Mouse (Mus musculus) embryo, embryonic 10 days (tissue): ENCODE data around the gene Dnlz.
A peak's percentile ranks its signal among the peaks of the same experiment; 100 is the strongest.
"Not testable (repeated sequence)": the region's sequence is repeated elsewhere in the genome, so short reads cannot be mapped to it uniquely, and the experiment has no call there.

ENCODE experiments used
- DNase-seq: peaks from one replicate; pipeline ENCODE4 v3.0.0-alpha.2; 2015; ENCODE audit warnings: low spot score

Dnlz gene

DNA sequence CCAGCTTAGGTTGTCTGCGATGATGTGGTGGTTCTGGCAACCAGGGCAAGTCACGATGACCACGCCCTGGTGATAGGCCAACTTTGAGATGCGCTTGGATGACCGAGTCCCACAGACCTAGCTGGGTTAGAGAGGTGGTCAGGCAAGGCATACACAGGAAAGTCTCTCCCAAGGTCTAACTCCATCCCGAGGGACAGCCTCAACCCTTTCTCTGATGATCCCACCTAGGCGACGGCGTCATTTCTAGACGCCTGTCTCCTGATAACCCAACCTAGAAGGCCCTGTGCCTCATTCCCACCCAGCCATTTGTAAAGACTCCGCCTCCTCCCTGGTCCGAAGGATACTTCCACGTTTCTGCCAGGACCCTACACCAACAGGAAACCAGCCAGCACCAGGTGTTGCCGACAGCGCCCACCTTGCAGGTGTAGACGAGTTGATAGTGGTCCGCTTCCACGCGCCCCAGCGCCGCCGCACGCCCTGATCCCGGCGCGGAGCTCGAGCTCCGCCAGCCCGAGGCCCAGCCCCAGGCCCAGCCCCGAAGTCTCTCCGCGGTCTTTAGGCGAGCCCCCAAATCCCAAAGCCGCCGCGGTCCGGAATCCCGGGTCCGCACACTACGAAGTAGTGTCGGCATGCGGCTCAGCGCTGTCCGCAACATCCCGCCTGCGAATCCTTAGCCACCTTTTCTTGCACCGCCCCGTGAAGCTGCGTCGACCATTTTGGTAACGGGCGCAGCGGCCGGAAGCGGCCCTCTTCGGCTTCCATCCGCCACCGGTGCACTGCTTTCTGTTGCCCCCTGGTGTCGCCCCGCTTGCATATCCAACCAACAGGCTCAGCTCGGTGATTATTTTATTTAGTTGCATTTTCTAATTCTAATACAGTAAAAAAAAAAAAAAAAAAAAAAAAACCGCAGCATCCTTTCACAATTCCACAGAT, at the start of gene Dnlz:
Dnlz (minus strand) TSS at position 753 of the 933 bp plus-strand sequence.
- peak; percentile 96 for DNase-seq

DNA sequence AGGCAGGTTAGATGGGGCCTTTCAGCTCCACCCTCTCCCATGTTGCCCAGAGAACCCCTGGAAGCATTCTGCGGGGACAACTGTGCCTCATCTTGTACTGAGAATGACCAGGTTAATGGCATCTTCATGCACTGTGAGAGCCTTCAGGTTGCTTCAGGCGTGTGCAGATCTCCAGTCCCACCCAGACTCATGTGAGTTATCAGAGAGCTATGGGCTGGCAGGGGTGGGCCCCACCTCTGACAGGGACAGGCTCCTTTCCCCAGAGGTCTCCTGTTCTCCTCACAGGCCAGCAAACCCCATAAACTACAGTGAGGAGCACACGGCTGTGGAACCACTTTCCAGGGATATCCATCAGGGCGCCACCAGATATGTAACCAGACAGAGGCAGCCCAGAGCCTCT, 49.1 kb upstream of the Dnlz start:
- DNase-seq, result no peak

DNA sequence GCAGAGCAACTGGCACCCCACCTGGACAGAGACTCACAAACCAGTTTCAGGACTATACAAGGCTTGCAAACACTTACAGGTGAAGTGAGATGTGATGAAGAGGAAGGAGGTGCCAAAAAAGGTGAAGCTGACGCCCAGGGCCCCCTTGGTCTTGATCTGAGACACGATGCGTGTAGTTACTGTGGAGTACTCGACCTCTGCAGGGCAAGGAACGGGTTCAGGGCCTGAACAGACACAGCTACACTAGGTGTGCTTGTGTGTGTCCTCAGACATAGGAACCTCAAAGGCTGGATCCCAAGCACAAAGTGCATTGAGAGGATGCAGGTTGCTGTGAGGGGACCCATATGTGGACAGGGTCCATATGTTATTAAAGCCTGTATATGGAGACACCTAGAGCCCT, 48.4 kb upstream of the Dnlz start:
- DNase-seq, result no peak

DNA sequence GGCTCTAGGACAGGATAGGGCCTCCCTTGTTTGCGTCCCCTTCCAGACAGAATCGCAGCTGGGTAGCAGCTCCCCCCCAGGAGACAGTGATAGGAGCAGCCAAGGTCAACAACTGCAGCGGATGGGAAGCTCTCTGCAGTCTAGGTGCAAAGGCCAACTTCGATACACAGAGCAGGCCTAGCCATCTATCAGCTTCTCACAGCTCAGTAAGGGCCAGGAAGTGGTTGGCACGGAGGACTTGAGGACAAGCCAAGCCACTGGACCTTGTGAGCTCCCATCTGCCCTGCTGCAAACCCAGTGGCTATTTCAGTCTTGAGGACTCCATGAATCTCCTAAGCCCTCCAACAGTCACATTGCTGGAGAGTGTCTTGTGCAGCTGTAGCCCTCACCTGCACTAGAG, 47.7 kb upstream of the Dnlz start:
- no peak for DNase-seq

DNA sequence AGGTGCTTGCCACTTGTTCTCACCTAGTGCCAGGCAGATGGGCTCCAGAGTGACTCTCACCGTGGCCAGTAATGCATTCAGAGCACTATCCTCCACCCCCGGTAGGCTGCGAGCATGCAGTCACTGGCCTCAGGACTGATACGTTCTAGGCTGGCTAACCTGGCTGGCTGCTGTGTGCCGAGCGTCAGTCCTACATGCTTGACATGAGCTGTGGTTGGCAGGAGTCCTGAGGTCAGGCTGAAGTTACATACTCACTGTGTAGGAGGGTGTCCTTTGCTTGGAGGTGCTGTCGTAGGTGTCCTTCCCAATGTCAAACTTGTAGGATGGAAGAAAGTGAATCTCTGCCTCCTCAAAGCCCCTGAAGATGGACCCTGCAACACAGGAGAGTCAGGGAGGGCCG, 47.1 kb upstream of the Dnlz start:
- no peak for DNase-seq

DNA sequence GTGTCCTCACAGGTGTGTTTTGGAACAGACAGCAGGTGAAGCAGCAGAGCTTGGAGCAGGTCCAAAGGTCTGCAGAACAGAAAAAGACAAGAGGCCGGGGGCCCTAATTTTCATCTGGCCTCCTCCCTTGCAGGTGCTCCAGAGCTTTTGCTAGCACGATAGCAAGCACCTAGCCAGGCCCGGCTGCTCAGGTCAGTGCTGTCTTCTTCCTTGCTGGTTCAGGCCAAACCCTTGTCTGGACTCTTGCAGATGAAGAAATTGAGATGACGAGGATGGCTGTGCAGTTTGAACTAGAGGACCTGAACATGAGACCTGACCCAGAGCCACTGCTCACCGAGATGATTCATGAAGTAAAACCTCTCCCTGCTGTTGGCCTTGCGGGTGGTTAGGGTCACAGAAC, 39.7 kb upstream of the Dnlz start:
- no peak for DNase-seq

DNA sequence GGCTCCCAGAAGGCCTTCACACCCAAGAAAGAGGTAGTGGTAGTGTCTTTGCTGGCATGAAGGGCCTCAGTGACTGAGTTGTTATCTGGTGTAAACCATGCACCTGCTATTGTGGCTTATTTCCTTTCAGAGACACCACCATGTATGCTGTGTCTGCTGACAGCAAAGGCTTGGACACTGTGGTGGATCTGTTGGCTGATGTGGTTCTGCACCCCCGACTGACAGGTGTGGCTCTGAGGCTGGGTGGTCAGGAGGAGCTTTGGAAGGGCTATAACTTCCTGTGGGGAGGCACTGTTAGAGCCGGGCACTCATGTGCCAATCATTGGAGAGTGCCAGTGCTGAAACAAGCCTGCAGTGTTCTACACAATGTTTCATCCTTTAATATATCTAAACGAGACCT, 39.0 kb upstream of the Dnlz start:
- DNase-seq, result no peak

DNA sequence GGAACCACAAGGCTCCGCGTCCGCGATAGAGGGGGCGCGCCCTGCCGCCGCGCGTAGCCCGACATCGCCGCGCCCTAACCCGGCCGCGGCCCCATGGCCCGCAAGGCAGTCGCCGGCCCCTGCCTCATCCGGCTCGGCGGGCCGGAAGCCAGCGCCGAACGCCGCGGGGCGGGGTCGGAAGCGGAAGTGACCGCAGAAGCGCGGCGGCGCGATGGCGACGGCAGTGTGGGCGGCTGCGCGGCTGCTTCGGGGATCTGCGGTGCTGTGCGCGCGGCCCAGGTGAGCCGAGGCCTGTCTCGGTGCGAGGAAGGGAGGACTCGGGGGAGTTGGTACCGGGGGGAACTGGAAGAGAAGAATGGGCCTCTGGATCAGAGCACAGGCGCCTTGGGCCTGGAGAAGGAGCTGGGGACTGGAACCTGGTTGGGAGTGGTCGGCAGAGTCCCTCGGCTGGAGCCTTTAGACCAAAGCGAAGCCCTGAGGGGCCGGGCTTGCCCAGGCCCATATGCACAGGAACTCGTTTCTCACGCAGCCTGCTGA, 37.3 kb upstream of the Dnlz start, which contains the start of the genes Entr1 and Pmpca:
Entr1 (minus strand) TSS at position 163 of the 537 bp plus-strand sequence.
Pmpca (plus strand) TSS at position 186 of the 537 bp plus-strand sequence.
- peak; percentile 91 for DNase-seq

DNA sequence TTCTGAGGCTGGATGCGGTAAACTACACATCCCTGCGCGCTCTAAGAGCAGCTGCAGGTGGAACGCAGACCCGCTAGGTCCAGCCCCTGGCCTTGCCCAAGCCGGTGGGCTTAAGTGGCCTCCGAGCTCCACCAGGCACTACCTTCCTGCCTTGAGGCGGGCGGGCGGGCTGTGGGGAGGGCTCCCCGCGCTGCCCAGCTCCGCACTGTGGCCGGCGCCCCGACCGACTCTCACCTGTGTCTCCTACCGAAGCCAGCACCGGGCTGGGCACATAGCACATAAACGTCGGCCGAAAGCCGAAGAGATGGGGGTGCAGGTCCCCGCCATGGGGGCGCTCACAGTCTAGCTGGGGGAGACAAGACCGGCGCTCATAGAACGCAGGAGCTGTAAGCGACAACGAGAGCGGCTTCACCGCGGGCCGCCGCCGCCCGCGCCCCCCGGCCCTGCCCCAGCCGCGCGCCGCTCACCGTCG, 36.8 kb upstream of the Dnlz start:
- DNase-seq, result peak; percentile 12

DNA sequence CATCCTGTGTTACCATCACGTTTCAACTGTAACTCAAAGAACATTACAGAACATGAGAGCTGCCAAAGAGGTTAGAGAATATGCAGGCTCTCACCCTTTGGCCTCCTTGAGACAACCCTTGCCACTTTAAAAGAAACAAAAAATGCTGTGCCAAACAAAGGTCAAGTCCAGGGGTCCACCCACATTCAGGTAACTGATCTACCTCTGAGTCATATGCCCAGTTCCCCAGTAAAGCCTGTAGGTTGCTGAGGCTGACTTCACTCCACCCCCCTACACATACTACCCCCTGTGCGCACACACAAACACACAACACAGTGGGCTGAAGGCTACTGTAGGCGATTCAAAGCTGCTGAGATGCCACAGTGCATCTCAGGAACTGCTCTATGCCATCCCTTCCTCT, 35.8 kb upstream of the Dnlz start:
- no peak for DNase-seq

DNA sequence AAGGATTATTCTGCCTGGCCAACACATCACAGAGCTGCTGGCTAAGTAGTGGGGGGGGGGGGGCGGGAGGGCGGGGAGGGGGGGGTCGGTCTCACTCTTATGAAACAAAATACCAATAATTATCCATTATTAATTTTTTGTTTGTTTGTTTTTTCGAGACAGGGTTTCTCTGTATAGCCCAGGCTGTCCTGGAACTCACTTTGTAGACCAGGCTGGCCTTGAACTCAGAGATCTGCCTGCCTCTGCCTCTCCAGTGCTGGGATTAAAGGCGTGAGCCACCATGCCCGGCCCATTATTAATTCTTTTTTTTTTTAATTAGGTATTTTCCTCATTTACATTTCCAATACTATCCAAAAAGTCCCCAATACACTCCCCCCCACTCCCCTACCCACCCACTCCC, 29.0 kb upstream of the Dnlz start:
- DNase-seq, result not testable (repeated sequence)

DNA sequence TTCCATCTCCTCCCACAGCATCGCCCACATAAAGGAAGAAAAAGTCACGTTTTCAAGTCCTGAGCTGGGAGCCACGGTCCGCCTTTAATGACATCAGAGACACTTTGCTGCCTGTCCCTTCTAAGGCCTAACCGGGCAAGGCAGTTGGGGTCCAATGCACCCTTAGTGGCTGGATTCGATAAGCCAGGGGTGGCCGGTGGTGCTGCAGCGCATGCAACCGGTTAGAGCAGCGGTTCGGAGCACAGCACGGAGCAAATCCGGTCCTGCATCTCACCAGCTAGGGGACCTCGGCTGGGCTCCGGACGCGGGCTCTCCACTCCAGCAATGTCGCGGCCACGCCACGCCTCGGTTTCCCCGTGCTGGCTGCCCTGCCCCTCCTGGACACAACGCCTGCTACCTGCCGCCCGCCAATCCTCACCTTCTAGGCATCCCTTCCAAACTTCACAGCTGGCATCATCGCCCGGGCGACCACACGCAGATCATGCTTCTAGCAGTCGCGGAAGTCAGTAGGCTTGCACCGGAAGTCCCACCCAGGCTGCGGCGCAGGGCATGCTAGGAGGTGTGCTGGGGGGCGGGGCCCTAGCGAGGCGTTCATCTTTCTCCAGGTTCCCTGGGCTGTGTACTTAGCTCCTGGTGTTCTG, 28.3 kb upstream of the Dnlz start, which contains the start of gene Snapc4:
Snapc4 (minus strand) TSS at position 523 of the 641 bp plus-strand sequence.
- peak; percentile 91 for DNase-seq

DNA sequence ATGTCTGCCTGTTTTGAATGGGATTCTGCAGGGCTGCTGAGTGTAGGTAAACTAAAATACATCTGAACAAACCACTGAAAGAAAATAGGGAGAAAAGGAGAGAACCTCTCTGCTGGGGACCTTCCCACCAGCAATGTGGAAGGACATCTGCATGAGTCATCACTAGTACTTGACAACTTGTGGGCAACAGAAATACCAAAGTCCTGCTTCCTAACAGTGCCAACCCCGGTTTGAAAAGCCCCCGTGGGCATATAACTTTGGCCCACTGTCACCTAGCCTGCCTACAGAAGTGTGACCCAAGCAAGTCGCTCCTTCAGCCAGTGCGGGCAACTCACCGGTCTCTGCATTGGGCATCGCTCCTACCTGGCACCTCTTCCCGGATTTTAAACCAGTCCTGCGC, 20.5 kb upstream of the Dnlz start:
- DNase-seq, result no peak

DNA sequence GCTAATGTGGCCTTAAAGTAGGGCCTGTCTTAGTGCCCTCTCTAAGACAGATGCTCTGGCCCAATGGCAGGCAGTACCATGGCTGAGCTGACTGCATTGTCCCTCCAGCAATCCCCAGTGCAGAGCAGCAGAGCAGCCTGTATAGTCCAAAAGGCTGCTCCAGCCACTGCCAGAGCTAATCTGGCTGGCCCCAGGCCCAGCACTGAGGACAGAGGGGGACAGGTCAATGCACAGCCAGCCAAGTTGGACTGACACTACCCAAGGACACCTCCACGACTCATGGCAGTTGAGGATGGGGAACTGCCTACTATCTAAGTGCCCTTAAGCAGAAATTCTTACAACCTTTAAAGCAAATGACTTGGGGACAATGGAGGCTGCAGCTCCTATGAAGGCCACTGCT, 16.7 kb upstream of the Dnlz start:
- DNase-seq, result no peak

DNA sequence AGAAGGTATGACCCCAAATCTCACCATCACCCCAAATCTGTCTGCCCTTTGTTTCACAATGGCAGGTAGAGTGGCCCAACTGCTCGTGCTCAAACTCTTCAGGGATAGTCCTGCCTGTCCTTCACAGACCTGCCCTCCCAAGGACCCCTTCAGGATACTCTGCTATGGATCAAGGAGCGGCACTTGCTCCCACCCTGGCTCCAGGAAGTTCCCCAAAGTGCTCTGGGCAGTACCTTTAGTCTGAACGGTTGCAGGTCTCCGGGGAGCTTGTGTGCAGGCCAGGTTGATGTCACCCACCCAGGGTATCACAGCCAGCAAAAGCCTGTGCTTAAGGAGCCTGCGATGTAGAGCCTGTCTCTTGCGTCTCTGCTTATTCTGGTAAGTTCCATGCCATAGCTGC, 16.0 kb upstream of the Dnlz start:
- no peak for DNase-seq

DNA sequence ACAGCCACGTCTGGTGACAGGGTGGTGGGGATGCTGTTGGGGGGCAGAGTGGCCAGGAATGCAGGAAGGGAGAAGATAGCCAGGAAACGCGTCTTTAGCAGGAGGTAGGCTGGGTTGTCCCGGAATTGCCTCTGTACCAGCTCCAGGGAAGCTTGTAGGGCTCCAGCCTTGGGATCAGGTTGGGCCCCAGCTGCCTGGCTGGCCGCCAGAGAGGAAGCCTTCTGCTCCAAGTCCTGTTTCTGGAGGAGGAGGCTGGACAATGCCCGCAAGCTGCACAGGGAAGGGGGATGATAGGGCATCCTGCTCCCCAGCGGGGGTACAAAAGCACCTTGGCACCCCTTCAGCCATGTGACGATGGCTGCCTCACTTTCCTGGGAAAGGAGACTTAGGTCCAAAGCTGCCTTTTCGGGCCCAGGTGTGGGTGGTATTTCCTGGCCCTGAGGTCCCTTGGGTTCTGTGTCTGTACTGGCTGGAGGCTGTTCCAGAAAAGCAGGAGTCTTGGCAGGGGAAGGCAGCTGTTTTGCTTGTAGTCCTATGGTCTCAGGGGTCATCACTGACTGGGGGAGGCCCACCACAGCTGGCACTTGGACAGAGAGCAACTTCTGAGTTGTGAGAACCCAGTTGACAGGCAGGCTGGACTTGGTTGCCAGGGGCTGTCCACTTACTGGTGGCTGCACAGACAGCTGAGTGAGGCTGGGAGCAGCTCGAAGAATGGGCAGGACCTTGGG, 13.0 kb upstream of the Dnlz start:
- DNase-seq, result no peak

DNA sequence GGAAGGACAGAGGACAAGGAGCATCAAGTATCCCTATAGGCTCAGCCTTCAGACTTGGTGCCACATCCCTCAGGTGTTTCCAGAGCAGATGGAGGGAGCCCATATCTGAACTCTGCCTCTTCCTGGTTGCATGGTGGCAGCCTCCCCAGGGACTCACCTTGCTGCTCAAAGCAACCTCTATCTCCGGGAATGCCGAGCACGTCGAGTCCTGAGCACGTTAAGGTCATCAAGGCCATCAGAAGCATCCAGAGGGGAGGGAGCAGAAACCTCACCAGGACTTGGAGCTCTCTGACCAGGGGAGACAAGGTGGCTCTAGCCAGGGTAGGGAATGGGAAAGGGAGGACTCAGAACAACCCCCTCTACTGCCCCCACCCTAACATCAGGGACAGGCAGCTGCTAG, 11.6 kb upstream of the Dnlz start:
- DNase-seq, result no peak

DNA sequence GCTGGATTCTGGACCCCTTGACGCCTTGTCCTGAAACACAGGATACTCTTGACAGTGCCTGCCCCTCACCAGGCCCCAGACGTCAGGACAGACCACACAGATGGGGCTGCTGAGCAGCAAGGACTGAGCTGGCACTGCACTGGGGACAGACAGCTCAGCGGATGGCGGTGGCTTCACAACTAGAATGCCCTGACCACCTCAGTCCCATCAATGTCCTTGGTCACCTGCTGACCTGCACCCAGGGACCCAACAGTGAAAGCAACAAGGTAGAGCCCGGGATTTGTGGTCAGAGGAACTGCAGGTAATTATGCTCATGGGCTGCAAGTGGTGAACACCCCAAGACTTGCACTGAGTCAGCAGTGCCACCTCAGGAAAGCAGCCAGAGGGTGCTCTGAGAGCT, 11.1 kb upstream of the Dnlz start:
- DNase-seq, result no peak

DNA sequence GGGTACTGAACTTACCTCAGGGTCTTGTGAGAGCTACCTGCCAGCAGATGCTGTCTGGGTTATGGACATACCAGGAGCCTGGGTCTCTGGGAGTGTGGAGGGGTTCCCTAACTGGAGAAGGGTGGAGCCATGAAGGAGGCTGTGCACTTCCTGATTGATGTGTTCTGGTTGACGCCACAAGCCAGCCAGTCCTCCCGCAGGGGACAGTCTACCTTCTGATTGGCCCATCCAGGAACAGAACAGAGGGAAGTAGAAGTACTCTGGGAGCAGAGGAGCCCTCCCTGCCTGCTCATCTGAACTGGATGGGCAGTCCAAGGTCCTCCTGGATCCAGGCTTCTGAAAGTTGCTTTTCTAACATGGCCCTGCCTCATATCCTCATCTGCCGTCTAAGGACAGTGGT, 8.9 kb upstream of the Dnlz start, which contains the start of gene Card9:
Card9 (minus strand) TSS at position 147 of the 400 bp plus-strand sequence.
- DNase-seq, result no peak

DNA sequence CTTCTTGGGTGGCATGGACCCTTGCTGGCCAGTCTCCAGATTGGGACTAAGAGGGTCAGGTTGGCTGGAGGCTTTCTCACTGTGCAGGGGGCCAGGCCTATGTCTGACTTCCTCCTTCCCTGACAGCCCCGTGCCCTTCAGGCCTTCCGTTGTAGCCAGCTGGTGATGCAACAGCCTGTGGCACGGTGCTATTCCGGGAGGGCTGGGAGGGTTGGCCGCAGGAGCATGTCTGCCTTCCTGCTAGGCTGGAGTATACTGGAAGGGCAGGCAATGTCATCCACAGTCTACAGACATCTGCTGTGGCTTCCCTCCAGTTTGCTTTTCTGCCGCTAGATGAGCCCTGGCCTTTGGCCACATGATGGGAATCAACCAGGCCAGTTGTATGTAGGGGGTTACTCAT, 8.1 kb upstream of the Dnlz start:
- no peak for DNase-seq

DNA sequence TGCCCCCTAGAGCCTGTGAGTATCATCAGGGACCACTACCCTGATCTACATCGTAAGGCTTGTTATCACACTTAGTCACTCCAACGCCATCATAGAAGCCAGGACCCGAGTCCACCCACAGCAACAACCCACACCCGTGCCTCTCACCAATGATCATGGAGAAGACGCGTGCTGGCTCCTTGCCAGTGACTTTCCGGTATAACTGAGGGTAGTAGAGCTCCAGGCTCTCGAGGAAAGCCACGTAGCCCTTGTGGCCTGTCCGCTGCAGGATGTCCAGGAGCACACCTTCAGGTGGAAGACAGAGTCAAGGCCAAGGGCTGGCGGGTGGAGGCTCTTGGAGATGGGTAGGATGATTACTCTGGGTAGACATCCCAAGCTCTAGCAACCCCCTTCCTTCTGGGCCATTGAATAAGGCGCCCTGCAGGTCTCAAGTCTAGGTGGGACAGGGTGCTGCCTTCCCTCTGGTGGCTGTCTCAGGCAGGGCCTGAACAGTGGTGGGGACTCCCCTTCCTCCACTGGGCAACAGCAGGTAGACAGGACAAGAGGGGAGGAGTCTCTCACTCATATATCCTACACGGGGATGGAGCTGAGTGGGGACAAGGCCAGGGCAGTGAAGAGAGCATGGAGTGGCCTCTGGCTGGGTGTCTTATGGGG, 6.9 kb upstream of the Dnlz start:
- DNase-seq, result no peak

DNA sequence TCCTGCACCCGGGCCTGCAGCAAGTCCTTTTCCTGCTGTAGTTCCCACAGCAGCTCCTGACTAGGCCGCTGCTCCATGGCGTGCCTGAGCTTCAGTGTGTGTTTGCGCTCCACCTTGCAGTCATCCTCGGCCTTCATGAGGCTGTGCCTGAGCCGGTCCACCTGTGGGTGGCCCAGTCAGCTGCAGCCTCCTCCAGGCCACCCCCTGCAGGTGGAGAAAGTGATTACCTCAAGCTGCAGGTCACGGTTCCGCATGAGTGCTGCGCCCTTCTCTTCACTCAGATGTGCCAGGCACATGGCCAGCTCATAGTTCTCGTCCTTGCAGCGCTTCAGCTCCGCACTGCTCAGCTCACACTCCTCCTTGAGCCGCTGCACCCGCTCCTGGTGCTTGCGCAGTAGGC, 5.6 kb upstream of the Dnlz start:
- no peak for DNase-seq
